Mouse (Mus musculus) left cerebral cortex, postnatal 25 days (tissue): ENCODE measurements around the gene Plxna2. TPM values are rescaled to one million over a fixed set of nuclear protein-coding genes. Genes with fewer than 3 reads are reported as not detected.

Experiments used
- DNase-seq, 2 experiments: peaks; one replicate each; pipeline ENCODE4 v3.0.0; 2022; ENCODE audit warnings: low spot score in 2 of 2, mixed read lengths in 1 of 2
- intact Hi-C: fragments of 180-260 bp; cut with DNase I; formaldehyde crosslinking; loops from one replicate; pipeline ENCODE4 v1.15.1; 2025
- total RNA-seq, 2 experiments: library from RNA; stranded (reverse); gene quantifications; 2 replicates each; pipeline ENCODE4 v1.2.3; 2021

The Plxna2 gene
- total RNA-seq, 2 experiments from 2014 or later, result 88.4 to 102 TPM

GRCm38 (mm10) chr1:194620245-194620991 lies 2.4 kb downstream of the Plxna2 start:
- intact Hi-C loops, result loop anchor here (5.0 kb wide), 4 partner anchors 82 to 923 kb away; no protein-coding TSS in a partner anchor
- peak; percentile 57 to 58 for DNase-seq

GRCm38 (mm10) chr1:194622174-194622573 lies 4.2 kb downstream of the Plxna2 start:
- DNase-seq, result no peak
- intact Hi-C loops, result loop anchor here (5.0 kb wide), 4 partner anchors 80 to 925 kb away; no protein-coding TSS in a partner anchor

GRCm38 (mm10) chr1:194622677-194623076 lies 4.7 kb downstream of the Plxna2 start:
- peak in 1 of 2 experiments; percentile 50 for DNase-seq
- intact Hi-C loops, result loop anchor here (5.0 kb wide), 4 partner anchors 80 to 925 kb away; no protein-coding TSS in a partner anchor

- intact Hi-C loops, result loop anchor here (5.0 kb wide), 4 partner anchors 79 to 926 kb away; no protein-coding TSS in a partner anchor
- no peak for DNase-seq
Measured at GRCm38 (mm10) chr1:194623641-194624040, 5.6 kb downstream of the Plxna2 start.

- peak in 1 of 2 experiments; percentile 70 for DNase-seq
- intact Hi-C loops, result loop anchor here (5.0 kb wide), 4 partner anchors 78 to 927 kb away; no protein-coding TSS in a partner anchor
Measured at GRCm38 (mm10) chr1:194624411-194624810, 6.4 kb downstream of the Plxna2 start.

- peak in 1 of 2 experiments; percentile 27 for DNase-seq
- intact Hi-C loops, result loop anchor here (5.0 kb wide), 5 partner anchors 62 to 928 kb away; no protein-coding TSS in a partner anchor
Measured at GRCm38 (mm10) chr1:194624973-194625372, 7.0 kb downstream of the Plxna2 start.

- intact Hi-C loops, result loop anchor here (5.0 kb wide), 1 partner anchor 61 kb away; no protein-coding TSS in a partner anchor
Measured at GRCm38 (mm10) chr1:194626109-194626508, 8.1 kb downstream of the Plxna2 start.

GRCm38 (mm10) chr1:194627286-194627685 lies 9.3 kb downstream of the Plxna2 start:
- no peak for DNase-seq
- intact Hi-C loops, result loop anchor here (5.0 kb wide), 1 partner anchor 60 kb away; no protein-coding TSS in a partner anchor

More at GRCm38 (mm10) chr1:194626109-194626508, 8.1 kb downstream of the Plxna2 start:
- DNase-seq, result no peak

GRCm38 (mm10) chr1:194629135-194629689 lies 11.2 kb downstream of the Plxna2 start:
- intact Hi-C loops, result loop anchor here (5.0 kb wide), 1 partner anchor 58 kb away; no protein-coding TSS in a partner anchor
- peak in 1 of 2 experiments; percentile 76 for DNase-seq

- intact Hi-C loops, result no loop called here
- no peak for DNase-seq
Measured at GRCm38 (mm10) chr1:194630498-194631056, 12.6 kb downstream of the Plxna2 start.

- no peak for DNase-seq
- intact Hi-C loops, result no loop called here
Measured at GRCm38 (mm10) chr1:194631574-194631973, 13.6 kb downstream of the Plxna2 start.

GRCm38 (mm10) chr1:194632029-194632428 lies 14.0 kb downstream of the Plxna2 start:
- DNase-seq, result no peak
- intact Hi-C loops, result no loop called here

- intact Hi-C loops, result no loop called here
- no peak for DNase-seq
Measured at GRCm38 (mm10) chr1:194635411-194635810, 17.4 kb downstream of the Plxna2 start.

GRCm38 (mm10) chr1:194635942-194636341 lies 17.9 kb downstream of the Plxna2 start:
- DNase-seq, result no peak
- intact Hi-C loops, result no loop called here

GRCm38 (mm10) chr1:194637391-194638304 lies 19.6 kb downstream of the Plxna2 start:
- no peak for DNase-seq
- intact Hi-C loops, result no loop called here

GRCm38 (mm10) chr1:194641601-194642301 lies 23.7 kb downstream of the Plxna2 start:
- intact Hi-C loops, result no loop called here
- DNase-seq, result peak in 1 of 2 experiments; percentile 84

GRCm38 (mm10) chr1:194642302-194642787 lies 24.3 kb downstream of the Plxna2 start:
- no peak for DNase-seq
- intact Hi-C loops, result no loop called here

- DNase-seq, result no peak
- intact Hi-C loops, result no loop called here
Measured at GRCm38 (mm10) chr1:194643930-194644329, 25.9 kb downstream of the Plxna2 start.
